Mouse (Mus musculus): ENCODE results near the gene Magea2.
"Not testable (repeated sequence)": the region's sequence is repeated elsewhere in the genome, so short reads cannot be mapped to it uniquely, and the experiment has no call there.

Gene Magea2

GRCm38 (mm10) chrX:155093566-155093965 is at the start of gene Magea2:
Gene Magea2, minus strand, starts transcription at chrX:155093666.
- DNase-seq (ENCODE audit: low read depth, low spot score), result not testable (repeated sequence)

- DNase-seq (ENCODE audit: low read depth, low spot score), result not testable (repeated sequence)
These were observed 34.8 kb upstream of the Magea2 start, which contains the start of gene Cldn34b2 for GRCm38 (mm10) chrX:155128312-155128711. Gene Cldn34b2, minus strand, starts transcription at chrX:155128412.

GRCm38 (mm10) chrX:155098024-155098423 is 4.6 kb upstream of the Magea2 start:
- DNase-seq (ENCODE audit: low read depth, low spot score), result peak; percentile 8

- not testable (repeated sequence) for DNase-seq (ENCODE audit: low read depth, low spot score)
These were observed 3.8 kb downstream of the Magea2 start, which contains the start of gene Magea1 for GRCm38 (mm10) chrX:155089693-155090092. Gene Magea1, minus strand, starts transcription at chrX:155089793.

DNA sequence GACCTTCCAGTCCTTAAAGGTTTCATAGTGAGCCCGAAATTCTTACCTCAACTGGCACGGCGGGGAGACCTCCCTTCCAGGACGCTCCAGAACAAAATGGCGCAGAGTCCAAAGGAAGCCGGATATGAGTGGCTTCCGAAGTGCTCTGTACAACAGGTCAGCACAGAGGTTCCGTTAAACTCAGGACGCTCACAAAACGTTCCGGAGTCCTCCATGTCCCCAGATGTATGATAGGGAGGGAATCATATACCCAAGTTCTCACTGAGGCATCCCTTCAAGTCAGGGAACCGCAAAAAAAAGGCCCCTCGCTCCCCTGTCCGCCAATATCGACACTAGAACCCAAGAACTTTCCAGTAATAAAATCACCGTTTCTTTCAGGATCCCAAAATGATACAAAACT is 30.4 kb downstream of the Magea2 start, which contains the start of gene Magea5:
Magea5 (minus strand) TSS at position 101 of the 400 bp plus-strand sequence.
- not testable (repeated sequence) for DNase-seq (ENCODE audit: low read depth, low spot score)

GRCm38 (mm10) chrX:154995750-154996149 is 97.7 kb downstream of the Magea2 start, which contains the start of gene Magea8:
Gene Magea8, minus strand, starts transcription at chrX:154995850.
- not testable (repeated sequence) for DNase-seq (ENCODE audit: low read depth, low spot score)
